8 mouse cellular contexts compared by ENCODE assay signal in genomic region chr13:12464844-12465243, GRCm38 (mm10). TPM values are rescaled to one million over a fixed set of nuclear protein-coding genes. Genes with fewer than 3 reads are reported as not detected.
A peak's percentile ranks its signal among the peaks of the same experiment; 100 is the strongest.
DNase-seq lines count a peak whose midpoint lies in the region; ATAC-seq and TF ChIP-seq lines count a peak whose summit lies in the region.

Lgals8 (minus strand) TSS chr13:12464944.

- peaks cover 10% of the 10 kb centered on the region; the same call in 1 of the 2 replicates for H3K4me1 ChIP-seq in liver, adult 2 months (ENCODE audit: control insufficient read depth, insufficient read depth, low read length)
- peaks cover 18% of the 10 kb centered on the region for H3K4me1 ChIP-seq in heart, embryonic 13.5 days
- no peaks in the 10 kb centered on the region for H3K4me1 ChIP-seq in neural tube, embryonic 12.5 days

- no peak within 1 kb of the TSS for H3K4me2 ChIP-seq in heart, embryonic 13.5 days
- H3K4me2 ChIP-seq in neural tube, embryonic 12.5 days (replicated peaks): no peak within 1 kb of the TSS

- H3K36me3 ChIP-seq in liver, adult 2 months (ENCODE audit: control insufficient read depth, insufficient read depth, low read length): no peaks in the 10 kb centered on the region
- H3K36me3 ChIP-seq in heart, embryonic 13.5 days: no peaks in the 10 kb centered on the region
- H3K36me3 ChIP-seq in neural tube, embryonic 12.5 days: no peaks in the 10 kb centered on the region

- H3K27me3 ChIP-seq in liver, adult 2 months (ENCODE audit: control insufficient read depth, insufficient read depth, low read length): no peaks in the 10 kb centered on the region
- H3K27me3 ChIP-seq in heart, embryonic 13.5 days (replicated peaks): no peaks in the 10 kb centered on the region
- no peaks in the 10 kb centered on the region for H3K27me3 ChIP-seq in neural tube, embryonic 12.5 days (replicated peaks)

- no peaks in the 10 kb centered on the region; the same call in 1 of the 2 replicates for H3K79me2 ChIP-seq in liver, adult 2 months (ENCODE audit: control insufficient read depth, insufficient read depth, low read length)

- DNase-seq in liver, adult 2 months (ENCODE audit: extremely low read depth, low read depth, low spot score): no peak
- DNase-seq in liver: no peak
- DNase-seq in brain, embryonic 14.5 days (ENCODE audit: low read depth): no peak
- DNase-seq in left cerebral cortex, postnatal 10 days (ENCODE audit: extremely low spot score in 1 of 2, low spot score in 2 of 2): no peak
- DNase-seq in kidney, postnatal 25 days: no peak
- no peak for DNase-seq in kidney, adult 8-10 months

- 89% methylated on average over 1 of the region's 1 CpGs for WGBS in liver, adult 2 months
- 81% methylated on average over 1 of the region's 1 CpGs for WGBS in heart, embryonic 13.5 days
- WGBS in neural tube, embryonic 12.5 days: 87% methylated on average over 1 of the region's 1 CpGs

- no peak within 1 kb of the TSS for H3K4me3 ChIP-seq in liver, adult 2 months (ENCODE audit: insufficient read depth, low read depth, low read length)
- no peak within 1 kb of the TSS for H3K4me3 ChIP-seq in heart, embryonic 13.5 days
- no peak within 1 kb of the TSS for H3K4me3 ChIP-seq in neural tube, embryonic 12.5 days

- no peak within 1 kb of the TSS for H3K9ac ChIP-seq in liver, adult 2 months (ENCODE audit: low read depth, low read length)
- no peak within 1 kb of the TSS for H3K9ac ChIP-seq in heart, embryonic 13.5 days
- no peak within 1 kb of the TSS for H3K9ac ChIP-seq in neural tube, embryonic 12.5 days

- H3K9me3 ChIP-seq in heart, embryonic 13.5 days: no peaks in the 10 kb centered on the region
- H3K9me3 ChIP-seq in neural tube, embryonic 12.5 days: no peaks in the 10 kb centered on the region

- intact Hi-C loops in left cerebral cortex, postnatal 10 days (cut with DNase I): no loop called here

- ATAC-seq in heart, embryonic 13.5 days (ENCODE audit: extremely low read depth, insufficient number of reproducible peaks, low FRiP score, low TSS enrichment): no peak
- no peak for ATAC-seq in neural tube, embryonic 12.5 days (ENCODE audit: low FRiP score, low read depth)

- no peak for TF ChIP-seq CTCF in liver, adult 2 months (IDR thresholded peaks at IDR 0.05; ENCODE audit: low read depth, low read length)
- TF ChIP-seq CTCF in brain, embryonic 14.5 days (IDR thresholded peaks at IDR 0.05; ENCODE audit: borderline replicate concordance, extremely low read depth, insufficient read depth, insufficient read length): no peak

- TF ChIP-seq POLR2A in liver, adult 2 months (IDR thresholded peaks at IDR 0.05; ENCODE audit: extremely low read depth, insufficient read depth, low read length): no peak
- no peak for TF ChIP-seq POLR2A in brain, embryonic 14.5 days (IDR thresholded peaks at IDR 0.05; ENCODE audit: borderline replicate concordance, extremely low read depth, insufficient read depth, insufficient read length, poor library complexity, severe bottlenecking)

- H3K27ac ChIP-seq in liver, adult 2 months (replicated peaks; ENCODE audit: insufficient read depth, low read depth, low read length): peak within 1 kb of the TSS; percentile 97
- no peak within 1 kb of the TSS for H3K27ac ChIP-seq in heart, embryonic 13.5 days (replicated peaks)
- H3K27ac ChIP-seq in neural tube, embryonic 12.5 days: no peak within 1 kb of the TSS

RNA-seq across cellular contexts. Expression of gene Lgals8, which starts in this region (rescaled TPM):
- total RNA-seq in liver, adult 2 months (2014; rRNA removed): 134 and 180 TPM in 2 replicates
- 44.7 and 51.6 TPM in 2 replicates for polyA plus RNA-seq in liver, adult 2 months (2012; rRNA removed)
- 20.0 and 22.7 TPM in 2 replicates for polyA plus RNA-seq in brain, embryonic 14.5 days (2012; rRNA removed)
- 13.5 and 14.5 TPM in 2 replicates for polyA plus RNA-seq in heart, embryonic 13.5 days (2015; fragmentation: Nextera tagmentation; extraction: Ambion mirVana)
- total RNA-seq in left cerebral cortex, postnatal 10 days (2021): 10 to 100 TPM; 25.4 to 27.0 TPM
- polyA plus RNA-seq in neural tube, embryonic 12.5 days (2016; fragmentation: Nextera tagmentation; extraction: Ambion mirVana): 18.3 and 18.6 TPM in 2 replicates
